Mouse (Mus musculus): ENCODE results near the gene Acot7. TPM values are rescaled to one million over a fixed set of nuclear protein-coding genes. Genes with fewer than 3 reads are reported as not detected.
A peak's percentile ranks its signal among the peaks of the same experiment; 100 is the strongest.

Gene Acot7
- total RNA-seq (2021): 10 to 100 TPM; 61.9 to 66.2 TPM
- long read RNA-seq, experiment 1, transcript Acot7-206 (9 exons, 1,505 nt): minor isoform, 8 of 86 reads
- long read RNA-seq, experiment 1, transcript Acot7-202 (9 exons, 1,457 nt): major isoform, 33 of 86 reads
- long read RNA-seq, experiment 1, partial matches to known transcripts: 6 of 86 reads
- long read RNA-seq, experiment 1, other reads (novel, unspliced or antisense): 39 of 86 reads
- long read RNA-seq, experiment 2, transcript Acot7-202 (9 exons, 1,457 nt): major isoform, 25 of 50 reads
- long read RNA-seq, experiment 2, partial matches to known transcripts: 3 of 50 reads
- long read RNA-seq, experiment 2, other reads (novel, unspliced or antisense): 18 of 50 reads

- DNase-seq: peak; percentile 93 to 94
Observed at GRCm38 (mm10) chr4:152177537-152178343, at the start of gene Acot7. Acot7 (plus strand) TSS chr4:152178134.

- DNase-seq: no peak
Observed at GRCm38 (mm10) chr4:152128784-152129183, 49.1 kb upstream of the Acot7 start.

GRCm38 (mm10) chr4:152129395-152129930 is 48.5 kb upstream of the Acot7 start:
- no peak for DNase-seq

- DNase-seq: peak; percentile 72 to 73
Observed at GRCm38 (mm10) chr4:152130771-152131653, 46.9 kb upstream of the Acot7 start.

GRCm38 (mm10) chr4:152131809-152132771 is 45.8 kb upstream of the Acot7 start:
- no peak for DNase-seq

- DNase-seq: no peak
Observed at GRCm38 (mm10) chr4:152132772-152133169, 45.2 kb upstream of the Acot7 start.

GRCm38 (mm10) chr4:152133213-152133612 is 44.7 kb upstream of the Acot7 start:
- no peak for DNase-seq

GRCm38 (mm10) chr4:152134507-152134906 is 43.4 kb upstream of the Acot7 start:
- DNase-seq: no peak

- DNase-seq: no peak
Observed at GRCm38 (mm10) chr4:152135363-152135762, 42.6 kb upstream of the Acot7 start.

GRCm38 (mm10) chr4:152136112-152136875 is 41.6 kb upstream of the Acot7 start:
- DNase-seq: no peak

GRCm38 (mm10) chr4:152136876-152137250 is 41.1 kb upstream of the Acot7 start:
- no peak for DNase-seq

GRCm38 (mm10) chr4:152138497-152139260 is 39.3 kb upstream of the Acot7 start:
- peak; percentile 90 to 91 for DNase-seq

- no peak for DNase-seq
Observed at GRCm38 (mm10) chr4:152140441-152140840, 37.5 kb upstream of the Acot7 start.

GRCm38 (mm10) chr4:152141521-152142135 is 36.3 kb upstream of the Acot7 start:
- DNase-seq: no peak

GRCm38 (mm10) chr4:152143632-152144031 is 34.3 kb upstream of the Acot7 start:
- no peak for DNase-seq

GRCm38 (mm10) chr4:152145473-152145872 is 32.5 kb upstream of the Acot7 start:
- no peak for DNase-seq

GRCm38 (mm10) chr4:152146033-152146827 is 31.7 kb upstream of the Acot7 start:
- DNase-seq: no peak

GRCm38 (mm10) chr4:152150546-152150945 is 27.4 kb upstream of the Acot7 start:
- DNase-seq: no peak

Data from heart, adult 18-20 months (tissue).